ENCODE assay signal across 9 mouse cellular contexts in the genomic region with DNA sequence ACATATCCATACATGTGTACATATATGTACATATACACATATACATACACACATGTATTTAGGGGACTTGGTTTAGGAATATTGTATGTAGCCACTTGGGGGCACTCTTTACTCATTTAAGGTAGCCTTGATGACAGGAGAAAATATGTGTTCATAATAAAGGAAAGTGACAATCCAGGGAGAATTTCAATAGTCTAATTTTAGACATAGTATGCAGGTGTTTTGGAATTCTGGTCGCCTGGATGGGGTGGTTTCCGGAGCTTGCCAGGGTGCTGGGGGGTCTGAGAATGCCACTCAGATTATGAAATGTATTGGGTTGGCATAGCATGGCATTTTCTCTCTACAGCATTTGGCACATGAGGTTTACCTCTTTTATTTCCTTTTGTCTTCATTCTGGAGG.
DNase-seq lines count a peak whose midpoint lies in the region; ATAC-seq and TF ChIP-seq lines count a peak whose summit lies in the region.
"Had no signal": no experiment of that assay in that cellular context is flagged by ENCODE, and none has a peak within 500 bp of the region (broad histone marks: within the 10 kb centered on the region; RNA-seq: fewer than 3 reads in every experiment).

No protein-coding gene starts in this region.

- no peak overlapping the region for H3K9ac ChIP-seq in hindbrain, embryonic 16.5 days (ENCODE audit: low read depth, low read length)
- no peak overlapping the region for H3K9ac ChIP-seq in limb, embryonic 13.5 days

- no peaks in the 10 kb centered on the region for H3K9me3 ChIP-seq in E14TG2a.4 (ENCODE audit: low read length)
- H3K9me3 ChIP-seq in hindbrain, embryonic 16.5 days (ENCODE audit: control insufficient read depth, low read length) = no peaks in the 10 kb centered on the region
- H3K9me3 ChIP-seq in limb, embryonic 13.5 days = no peaks in the 10 kb centered on the region

- TF ChIP-seq CTCF in E14TG2a.4 (conservative IDR thresholded peaks at IDR 0.05; ENCODE audit: low read length) = peak; percentile 22; the same call in 1 of the 2 replicates

- peak; percentile 14 for DNase-seq in adrenal gland, postnatal 10 days
- no peak for DNase-seq in adrenal gland, adult 8-10 months
- DNase-seq in urinary bladder, postnatal 36 days (ENCODE audit: low spot score in 2 of 2) = no peak
- no peak for DNase-seq in thymus, postnatal 14 days

- H3K27me3 ChIP-seq in E14TG2a.4 (ENCODE audit: insufficient read depth, low read length) = no peaks in the 10 kb centered on the region
- H3K27me3 ChIP-seq in hindbrain, embryonic 16.5 days (replicated peaks; ENCODE audit: control insufficient read depth, insufficient read depth, low read length) = no peaks in the 10 kb centered on the region
- peaks cover 6% of the 10 kb centered on the region; the same call in 1 of the 2 replicates for H3K27me3 ChIP-seq in limb, embryonic 13.5 days
- H3K27me3 ChIP-seq: megakaryocyte, embryonic 14.5 days had no signal

- no peak overlapping the region for H3K4me3 ChIP-seq in E14TG2a.4 (replicated peaks; ENCODE audit: low read length)
- no peak overlapping the region for H3K4me3 ChIP-seq in hindbrain, embryonic 16.5 days (ENCODE audit: low read length)
- no peak overlapping the region for H3K4me3 ChIP-seq in limb, embryonic 13.5 days
- H3K4me3 ChIP-seq: megakaryocyte, embryonic 14.5 days had no signal

- 0 out of 2 replicates have a peak, but pooled peaks have one; percentile 29 for ATAC-seq in common myeloid progenitor, adult 5-6 weeks (replicated peaks; ENCODE audit: low read depth, poor library complexity, severe bottlenecking)
- ATAC-seq in hindbrain, embryonic 16.5 days = peak; percentile 83
- 0 out of 2 replicates have a peak, but pooled peaks have one; percentile 59 for ATAC-seq in limb, embryonic 13.5 days (ENCODE audit: low FRiP score, low read depth)

- 10% methylated on average over 2 of the region's 2 CpGs for WGBS in hindbrain, embryonic 16.5 days
- 4% methylated on average over 2 of the region's 2 CpGs for WGBS in limb, embryonic 13.5 days

- H3K4me2 ChIP-seq in hindbrain, embryonic 16.5 days (ENCODE audit: low read length) = 0 out of 2 replicates have a peak overlapping the region, but pooled peaks have one; percentile 9
- H3K4me2 ChIP-seq in limb, embryonic 13.5 days (replicated peaks) = no peak overlapping the region

- no peaks in the 10 kb centered on the region for H3K36me3 ChIP-seq in E14TG2a.4 (ENCODE audit: insufficient read depth, low read length)
- no peaks in the 10 kb centered on the region for H3K36me3 ChIP-seq in hindbrain, embryonic 16.5 days (ENCODE audit: control insufficient read depth, insufficient read depth, low read length)
- H3K36me3 ChIP-seq in limb, embryonic 13.5 days = no peaks in the 10 kb centered on the region

- H3K4me1 ChIP-seq in E14TG2a.4 (replicated peaks; ENCODE audit: low read depth, low read length) = no peaks in the 10 kb centered on the region
- peaks cover 10% of the 10 kb centered on the region for H3K4me1 ChIP-seq in hindbrain, embryonic 16.5 days (ENCODE audit: control insufficient read depth, insufficient read depth, low read depth, low read length)
- no peaks in the 10 kb centered on the region for H3K4me1 ChIP-seq in limb, embryonic 13.5 days
- H3K4me1 ChIP-seq: megakaryocyte, embryonic 14.5 days had no signal

- H3K27ac ChIP-seq in hindbrain, embryonic 16.5 days (ENCODE audit: low read depth, low read length) = peak overlapping the region; percentile 55
- H3K27ac ChIP-seq in limb, embryonic 13.5 days = no peak overlapping the region

Comparison
In these comparisons a context has a peak if more than half of its experiments do, and no peak if none do; other contexts are left out.
1. ATAC-seq: peak in every context shown above with its lines; median percentile 83 in hindbrain, embryonic 16.5 days; 59 in limb, embryonic 13.5 days; 29 in common myeloid progenitor, adult 5-6 weeks.